Mouse (Mus musculus): Measurements from ENCODE around the gene Hecw2.

Gene Hecw2

DNA sequence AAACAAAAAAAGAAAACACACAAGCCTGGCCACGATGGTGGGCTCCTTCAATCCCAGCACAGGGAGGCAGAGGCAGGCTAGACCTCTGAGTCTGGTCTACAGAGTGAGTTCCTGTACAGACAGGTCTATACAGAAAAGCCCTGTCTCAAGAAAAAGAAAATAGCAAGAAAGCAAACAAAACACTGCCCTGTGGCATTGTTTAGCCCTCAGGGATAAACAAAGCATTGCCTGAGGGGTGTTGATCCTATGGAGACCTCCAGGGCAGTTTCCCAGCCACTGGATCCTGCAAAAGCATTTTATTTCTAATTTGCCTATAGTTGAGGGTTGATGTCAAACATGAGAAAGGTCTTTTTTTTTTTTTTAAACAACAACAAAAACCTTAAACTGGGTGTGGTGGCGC lies 327.7 kb downstream of the Hecw2 start:
- no peak for DNase-seq

GRCm38 (mm10) chr1:53866374-53866902 lies 328.5 kb downstream of the Hecw2 start:
- DNase-seq = no peak

- DNase-seq = no peak
These were observed 330.9 kb downstream of the Hecw2 start for GRCm38 (mm10) chr1:53864046-53864445.

DNA sequence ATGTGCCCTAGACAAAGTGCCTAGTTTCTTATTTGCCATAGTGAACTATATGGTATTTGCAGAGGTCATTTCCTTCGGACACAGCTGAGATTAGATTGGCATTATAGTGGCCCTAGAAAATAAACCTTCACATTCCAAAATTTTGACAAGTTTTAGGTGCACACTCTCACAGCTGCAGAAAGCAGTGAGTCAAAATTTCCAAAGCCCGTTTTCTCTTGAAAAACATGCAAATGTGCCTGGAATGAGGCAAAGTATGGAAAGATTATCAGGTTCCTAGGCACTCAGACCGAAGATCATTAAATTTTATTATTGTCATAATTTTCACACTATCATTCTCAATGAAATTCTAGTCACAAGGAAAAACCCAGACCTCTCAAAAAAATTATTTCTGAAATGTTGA lies 334.4 kb downstream of the Hecw2 start:
- no peak for DNase-seq

DNA sequence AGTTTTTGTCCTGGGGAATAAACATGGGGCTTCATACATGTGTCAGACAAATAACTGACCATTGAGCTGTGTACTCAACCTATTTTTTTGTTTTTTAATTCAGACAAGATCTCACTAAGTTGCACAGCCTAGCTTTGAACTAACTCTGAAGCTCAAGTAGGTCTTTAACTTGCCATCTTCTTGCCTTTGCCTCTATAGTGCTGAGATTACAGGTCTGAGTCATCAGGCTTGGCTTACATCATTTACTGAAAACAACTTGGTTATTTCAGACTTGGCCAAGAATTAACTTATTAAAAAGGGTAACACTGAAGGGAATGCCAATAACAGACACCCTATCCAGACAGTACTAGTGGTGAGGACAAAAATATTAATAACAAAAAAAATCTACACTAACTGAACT lies 335.8 kb downstream of the Hecw2 start:
- DNase-seq = no peak

- no peak for DNase-seq
These were observed 338.4 kb downstream of the Hecw2 start for GRCm38 (mm10) chr1:53856501-53857103.

- no peak for DNase-seq
These were observed 339.2 kb downstream of the Hecw2 start for GRCm38 (mm10) chr1:53855732-53856131.

- DNase-seq = no peak
These were observed 342.8 kb downstream of the Hecw2 start for GRCm38 (mm10) chr1:53852086-53852610.

DNA sequence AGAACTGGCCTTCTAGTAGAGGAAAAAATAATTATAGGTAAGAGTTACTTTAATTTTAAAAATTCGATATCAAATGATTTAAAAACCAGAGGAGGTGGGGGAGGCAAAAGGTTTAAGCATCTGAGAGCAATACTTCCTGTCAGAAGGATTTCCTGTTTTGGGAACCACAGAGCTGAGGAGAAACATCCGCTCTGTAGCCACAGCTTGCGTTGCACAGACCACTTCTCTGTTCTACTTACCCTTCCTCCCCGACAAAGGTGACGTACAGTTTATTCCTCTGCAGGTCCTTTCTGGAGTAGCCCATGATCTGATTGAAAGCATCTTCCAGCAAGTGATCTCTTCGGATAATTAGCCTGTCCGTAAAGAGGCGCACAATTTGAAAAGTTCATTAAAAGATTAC lies 343.6 kb downstream of the Hecw2 start:
- DNase-seq = peak; percentile 42

DNA sequence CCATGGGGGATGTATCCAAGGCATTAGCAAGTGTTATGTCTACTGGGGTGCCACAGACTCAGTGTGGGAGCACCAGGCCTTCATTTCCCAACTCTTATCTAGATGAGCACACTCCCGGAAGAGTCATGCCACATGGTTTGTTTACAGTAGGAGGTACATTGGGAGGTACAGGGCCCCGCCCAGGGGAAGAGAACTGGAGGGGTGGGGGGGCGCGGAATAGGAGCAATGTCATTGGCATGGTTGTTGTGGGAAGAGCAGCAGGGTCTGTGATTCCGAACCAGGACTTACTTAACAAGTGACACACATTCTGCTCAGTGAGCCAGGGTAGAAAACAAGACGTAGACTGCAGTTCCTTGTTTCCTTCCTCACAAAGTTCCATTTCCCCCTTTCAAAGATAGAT lies 344.1 kb downstream of the Hecw2 start:
- DNase-seq = peak; percentile 18

DNA sequence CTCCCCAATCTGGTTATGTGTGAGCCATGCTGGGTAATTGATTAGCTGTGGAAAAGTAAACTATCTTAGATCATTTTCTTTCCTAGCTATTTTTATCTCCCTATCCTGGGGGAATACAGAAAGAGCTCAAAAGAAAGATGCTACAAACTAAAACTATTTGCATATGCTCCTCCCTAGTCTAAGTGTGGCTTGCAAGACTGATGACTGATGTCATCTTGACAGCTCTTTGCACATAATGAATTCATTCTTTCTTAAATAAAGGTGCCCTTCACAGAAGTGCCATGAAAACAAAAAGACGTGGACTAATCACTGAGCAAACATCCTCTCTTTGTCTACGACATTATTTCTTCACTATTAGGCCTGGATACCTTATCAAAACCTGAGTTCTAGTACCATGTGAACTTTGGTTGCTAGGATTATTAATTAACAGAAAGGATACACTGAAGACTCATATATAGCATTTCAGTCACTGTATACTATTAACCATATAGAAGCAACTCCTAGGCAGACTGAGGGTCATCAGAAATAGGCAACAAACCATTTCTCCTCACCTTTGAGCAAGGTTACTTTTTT lies 348.2 kb downstream of the Hecw2 start:
- no peak for DNase-seq

- DNase-seq = no peak
These were observed 349.1 kb downstream of the Hecw2 start for GRCm38 (mm10) chr1:53845854-53846253.

DNA sequence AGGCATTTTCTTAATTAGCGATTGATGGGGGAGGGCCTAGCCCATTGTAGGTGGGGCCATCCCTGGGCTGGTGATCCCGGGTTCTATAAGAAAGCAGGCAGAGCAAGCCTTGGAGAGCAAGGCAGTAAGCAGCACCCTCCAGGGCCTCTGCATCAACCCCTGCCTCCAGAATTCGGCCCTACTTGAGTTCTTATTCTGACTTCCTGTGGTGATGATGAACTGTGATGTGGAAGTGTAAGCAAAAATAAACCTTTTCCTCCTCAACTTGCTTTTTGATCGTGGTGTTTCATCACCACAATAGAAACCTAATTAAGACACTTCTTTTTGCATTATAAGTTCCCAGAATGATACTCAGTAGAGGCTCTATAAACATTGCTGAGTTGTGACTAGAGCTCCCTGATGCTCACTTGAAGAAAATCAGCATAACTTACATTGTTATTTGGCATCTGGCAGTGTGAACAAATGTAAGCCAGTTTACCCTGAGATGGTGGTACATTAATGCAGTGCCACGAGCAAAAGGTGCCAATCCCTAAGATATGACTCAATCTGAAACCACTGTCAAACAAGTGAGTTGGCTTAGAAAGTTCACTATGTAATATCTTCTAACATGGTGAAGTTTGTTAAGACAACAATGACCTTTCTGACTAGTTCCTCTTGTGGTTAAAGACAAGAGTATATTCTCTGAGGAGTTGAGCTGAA lies 349.9 kb downstream of the Hecw2 start:
- peak; percentile 35 for DNase-seq

DNA sequence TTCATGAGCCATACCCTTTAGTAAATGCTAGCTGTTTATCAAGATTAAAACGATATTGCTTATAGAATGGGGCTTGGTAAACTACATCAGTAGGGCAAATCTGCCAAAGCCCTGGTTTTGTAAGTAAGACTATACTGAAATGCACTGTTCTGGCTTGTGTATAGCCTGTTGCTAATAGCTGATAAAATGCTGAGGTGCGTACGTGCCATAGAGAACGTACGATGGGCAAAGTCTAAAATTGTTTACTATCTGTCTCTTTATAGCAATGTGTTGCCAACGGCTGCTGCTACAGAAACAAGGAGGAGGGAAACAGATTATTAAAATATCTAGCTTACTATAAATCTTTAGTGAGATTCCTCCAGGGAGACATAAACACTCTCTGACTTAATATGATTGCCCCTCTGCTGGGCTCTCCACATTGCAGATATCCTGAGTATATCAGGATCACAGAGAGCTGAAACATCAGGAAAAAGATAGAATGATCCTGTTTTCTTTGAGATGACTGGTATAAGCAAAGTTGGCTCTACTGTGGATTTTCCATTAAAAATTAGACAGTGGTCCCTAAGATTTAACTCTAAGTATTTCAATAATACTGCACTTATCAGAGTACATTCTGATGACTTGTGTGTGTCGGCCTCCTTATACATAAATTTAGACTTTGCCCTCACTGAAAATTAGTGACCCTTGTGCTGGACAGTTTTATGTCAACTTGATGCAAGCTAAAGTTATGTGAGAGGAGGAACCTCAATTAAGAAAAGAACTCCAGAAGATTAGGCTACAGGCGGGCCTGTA lies 350.6 kb downstream of the Hecw2 start:
- DNase-seq = no peak

- DNase-seq = no peak
These were observed 351.9 kb downstream of the Hecw2 start for GRCm38 (mm10) chr1:53843051-53843450.

DNA sequence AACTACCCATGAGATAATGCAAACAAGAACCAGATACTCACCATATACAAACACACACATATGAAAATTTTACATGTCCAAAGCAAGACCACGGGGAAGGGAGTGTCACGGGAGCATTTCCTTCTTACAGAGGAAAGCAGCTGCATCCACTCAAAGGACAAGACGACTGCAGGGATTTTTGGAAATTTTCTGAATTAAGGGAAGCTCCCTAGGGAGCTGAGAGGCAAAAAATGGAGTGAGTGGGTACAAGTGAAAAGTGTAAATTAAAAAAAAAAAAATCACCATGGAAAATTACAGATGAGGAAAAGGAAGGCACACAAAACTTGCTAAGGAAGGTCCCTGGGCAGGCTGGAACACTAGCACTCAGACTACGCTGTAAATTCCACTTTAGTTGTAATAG lies 353.9 kb downstream of the Hecw2 start:
- DNase-seq = peak; percentile 48

- DNase-seq = no peak
These were observed 355.6 kb downstream of the Hecw2 start for GRCm38 (mm10) chr1:53839392-53839791.

GRCm38 (mm10) chr1:53838182-53838859 lies 356.6 kb downstream of the Hecw2 start:
- DNase-seq = no peak

DNA sequence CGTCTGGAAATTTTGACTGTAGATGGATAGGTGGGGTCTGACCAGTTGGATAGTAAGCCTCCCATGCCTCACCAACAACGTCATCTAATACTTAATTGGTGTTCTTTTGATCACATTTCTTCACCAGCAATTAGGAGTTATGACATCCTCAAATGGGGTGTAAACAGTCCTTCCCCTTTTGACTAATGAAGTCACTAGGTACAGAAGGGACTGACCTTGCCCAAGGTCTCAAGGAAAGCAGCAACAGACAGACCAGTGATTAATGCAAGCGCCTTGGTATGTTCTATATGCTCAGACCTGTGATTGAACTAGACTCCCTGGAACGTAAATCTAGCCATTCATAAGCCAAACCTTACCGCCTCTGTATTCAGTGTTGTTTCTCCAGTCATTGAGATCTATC lies 364.7 kb downstream of the Hecw2 start:
- DNase-seq = no peak

DNA sequence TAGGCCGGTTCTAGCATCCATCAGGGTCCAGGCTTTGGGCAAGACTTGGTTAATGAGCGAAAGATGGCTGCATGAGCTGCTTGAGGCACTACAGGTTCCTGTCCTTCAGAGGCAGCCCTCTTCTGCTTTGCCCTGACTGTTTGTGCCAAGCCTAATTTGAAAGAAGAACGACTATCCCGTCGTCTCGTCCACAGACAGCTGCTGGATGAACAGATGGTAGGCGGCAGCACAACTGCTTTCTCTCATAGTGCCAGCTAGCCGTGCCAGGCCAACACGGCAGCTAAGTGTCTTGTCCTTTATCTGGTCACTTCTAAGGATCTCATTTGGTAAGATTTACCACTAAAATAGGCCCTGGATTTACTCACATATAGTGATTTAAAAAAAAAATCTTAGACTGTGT lies 365.9 kb downstream of the Hecw2 start:
- no peak for DNase-seq

- DNase-seq = no peak
These were observed 370.3 kb downstream of the Hecw2 start for GRCm38 (mm10) chr1:53824446-53825337.

All from kidney, postnatal 10 days (tissue).